Mouse (Mus musculus): Measurements from ENCODE around the gene Gramd1b. TPM values are rescaled to one million over a fixed set of nuclear protein-coding genes. Genes with fewer than 3 reads are reported as not detected.

Gene Gramd1b
- polyA plus RNA-seq, 1 experiment from 2014 or later, result 3.0 TPM

GRCm38 (mm10) chr9:40361970-40362369 is 169.2 kb downstream of the Gramd1b start:
- H3K36me3 ChIP-seq, result no peaks in the 10 kb centered on the region
- H3K27ac ChIP-seq, result no peak overlapping the region
- 72% methylated on average over 6 of the region's 6 CpGs for WGBS
- H3K4me3 ChIP-seq, result no peak overlapping the region
- no peaks in the 10 kb centered on the region for H3K27me3 ChIP-seq
- no peak overlapping the region for H3K4me2 ChIP-seq (replicated peaks)
- H3K9me3 ChIP-seq, result no peaks in the 10 kb centered on the region
- no peak for ATAC-seq (ENCODE audit: low FRiP score, low read depth)
- no peak overlapping the region for H3K9ac ChIP-seq
- no peaks in the 10 kb centered on the region for H3K4me1 ChIP-seq

- no peaks in the 10 kb centered on the region for H3K27me3 ChIP-seq
- no peak overlapping the region for H3K4me3 ChIP-seq
- WGBS, result 82% methylated on average over 8 of the region's 8 CpGs
- no peak for ATAC-seq (ENCODE audit: low FRiP score, low read depth)
- no peaks in the 10 kb centered on the region for H3K36me3 ChIP-seq
- no peak overlapping the region for H3K27ac ChIP-seq
- no peaks in the 10 kb centered on the region for H3K9me3 ChIP-seq
- no peak overlapping the region for H3K9ac ChIP-seq
- H3K4me2 ChIP-seq (replicated peaks), result no peak overlapping the region
- no peaks in the 10 kb centered on the region for H3K4me1 ChIP-seq
Observed at GRCm38 (mm10) chr9:40358408-40358896, 172.7 kb downstream of the Gramd1b start.

GRCm38 (mm10) chr9:40356768-40357446 is 174.3 kb downstream of the Gramd1b start:
- no peak for ATAC-seq (ENCODE audit: low FRiP score, low read depth)
- no peak overlapping the region for H3K4me3 ChIP-seq
- WGBS, result 91% methylated on average over 4 of the region's 4 CpGs

GRCm38 (mm10) chr9:40356368-40356767 is 174.8 kb downstream of the Gramd1b start:
- WGBS, result 84% methylated on average over 5 of the region's 5 CpGs
- no peaks in the 10 kb centered on the region for H3K9me3 ChIP-seq
- H3K4me3 ChIP-seq, result no peak overlapping the region
- no peak overlapping the region for H3K4me2 ChIP-seq (replicated peaks)
- no peaks in the 10 kb centered on the region for H3K36me3 ChIP-seq
- H3K9ac ChIP-seq, result no peak overlapping the region
- H3K4me1 ChIP-seq, result no peaks in the 10 kb centered on the region
- ATAC-seq (ENCODE audit: low FRiP score, low read depth), result no peak
- no peaks in the 10 kb centered on the region for H3K27me3 ChIP-seq
- no peak overlapping the region for H3K27ac ChIP-seq

More at GRCm38 (mm10) chr9:40356768-40357446, 174.3 kb downstream of the Gramd1b start:
- no peaks in the 10 kb centered on the region for H3K27me3 ChIP-seq
- no peak overlapping the region for H3K9ac ChIP-seq
- H3K9me3 ChIP-seq, result no peaks in the 10 kb centered on the region
- no peak overlapping the region for H3K27ac ChIP-seq
- H3K4me1 ChIP-seq, result no peaks in the 10 kb centered on the region
- no peaks in the 10 kb centered on the region for H3K36me3 ChIP-seq
- H3K4me2 ChIP-seq (replicated peaks), result no peak overlapping the region

- WGBS, result 85% methylated on average over 8 of the region's 8 CpGs
- no peak overlapping the region for H3K4me2 ChIP-seq (replicated peaks)
Observed at GRCm38 (mm10) chr9:40355406-40355805, 175.8 kb downstream of the Gramd1b start.

GRCm38 (mm10) chr9:40353596-40353995 is 177.6 kb downstream of the Gramd1b start:
- no peak for ATAC-seq (ENCODE audit: low FRiP score, low read depth)
- no peak overlapping the region for H3K4me2 ChIP-seq (replicated peaks)
- H3K27me3 ChIP-seq, result no peaks in the 10 kb centered on the region
- 83% methylated on average over 6 of the region's 6 CpGs for WGBS
- H3K4me3 ChIP-seq, result no peak overlapping the region
- H3K9ac ChIP-seq, result no peak overlapping the region
- no peaks in the 10 kb centered on the region for H3K36me3 ChIP-seq
- H3K27ac ChIP-seq, result no peak overlapping the region
- no peaks in the 10 kb centered on the region for H3K9me3 ChIP-seq
- H3K4me1 ChIP-seq, result no peaks in the 10 kb centered on the region

More at GRCm38 (mm10) chr9:40355406-40355805, 175.8 kb downstream of the Gramd1b start:
- Histone ChIP-seq H3K9ac (no peak overlapping the region), H3K36me3 (no peaks in the 10 kb centered on the region), H3K27me3 (no peaks in the 10 kb centered on the region), H3K4me3 (no peak overlapping the region), H3K4me1 (no peaks in the 10 kb centered on the region), H3K27ac (no peak overlapping the region), H3K9me3 (no peaks in the 10 kb centered on the region)
- no peak for ATAC-seq (ENCODE audit: low FRiP score, low read depth)

- Histone ChIP-seq H3K4me3 (no peak overlapping the region), H3K27ac (0 out of 2 replicates have a peak overlapping the region, but pooled peaks have one; percentile 15), H3K4me1 (peaks cover 10% of the 10 kb centered on the region), H3K4me2 (replicated peaks) (no peak overlapping the region), H3K27me3 (no peaks in the 10 kb centered on the region), H3K36me3 (no peaks in the 10 kb centered on the region), H3K9ac (no peak overlapping the region), H3K9me3 (no peaks in the 10 kb centered on the region)
- WGBS, result 28% methylated on average over 7 of the region's 7 CpGs
- no peak for ATAC-seq (ENCODE audit: low FRiP score, low read depth)
Observed at GRCm38 (mm10) chr9:40350640-40351039, 180.5 kb downstream of the Gramd1b start.

GRCm38 (mm10) chr9:40350052-40350451 is 181.1 kb downstream of the Gramd1b start:
- H3K36me3 ChIP-seq, result no peaks in the 10 kb centered on the region
- no peak overlapping the region for H3K27ac ChIP-seq
- H3K4me1 ChIP-seq, result peaks cover 16% of the 10 kb centered on the region
- H3K27me3 ChIP-seq, result no peaks in the 10 kb centered on the region
- WGBS, result 93% methylated on average over 2 of the region's 2 CpGs
- no peaks in the 10 kb centered on the region for H3K9me3 ChIP-seq
- H3K4me2 ChIP-seq (replicated peaks), result no peak overlapping the region
- H3K9ac ChIP-seq, result no peak overlapping the region
- ATAC-seq (ENCODE audit: low FRiP score, low read depth), result no peak
- no peak overlapping the region for H3K4me3 ChIP-seq

- Histone ChIP-seq H3K9ac (no peak overlapping the region), H3K4me3 (no peak overlapping the region), H3K27ac (no peak overlapping the region), H3K36me3 (no peaks in the 10 kb centered on the region), H3K4me2 (replicated peaks) (no peak overlapping the region), H3K27me3 (no peaks in the 10 kb centered on the region), H3K4me1 (peaks cover 17% of the 10 kb centered on the region), H3K9me3 (no peaks in the 10 kb centered on the region)
- no peak for ATAC-seq (ENCODE audit: low FRiP score, low read depth)
- 69% methylated on average over 4 of the region's 4 CpGs for WGBS
Observed at GRCm38 (mm10) chr9:40349554-40349953, 181.6 kb downstream of the Gramd1b start.

GRCm38 (mm10) chr9:40348714-40349233 is 182.4 kb downstream of the Gramd1b start:
- Histone ChIP-seq H3K9me3 (no peaks in the 10 kb centered on the region), H3K9ac (no peak overlapping the region), H3K27me3 (no peaks in the 10 kb centered on the region), H3K4me3 (no peak overlapping the region), H3K36me3 (no peaks in the 10 kb centered on the region), H3K4me2 (replicated peaks) (no peak overlapping the region), H3K27ac (no peak overlapping the region), H3K4me1 (peaks cover 17% of the 10 kb centered on the region)
- no peak for ATAC-seq (ENCODE audit: low FRiP score, low read depth)
- 93% methylated on average over 8 of the region's 8 CpGs for WGBS

GRCm38 (mm10) chr9:40346232-40346984 is 184.8 kb downstream of the Gramd1b start:
- peaks cover 17% of the 10 kb centered on the region for H3K4me1 ChIP-seq
- no peaks in the 10 kb centered on the region for H3K36me3 ChIP-seq
- H3K9me3 ChIP-seq, result no peaks in the 10 kb centered on the region
- H3K4me3 ChIP-seq, result peak overlapping the region; percentile 38
- H3K9ac ChIP-seq, result peak overlapping the region; percentile 62
- no peaks in the 10 kb centered on the region for H3K27me3 ChIP-seq
- peak overlapping the region; percentile 67 for H3K4me2 ChIP-seq (replicated peaks)
- ATAC-seq (ENCODE audit: low FRiP score, low read depth), result peak; percentile 85
- 22% methylated on average over 15 of the region's 16 CpGs for WGBS
- 0 out of 2 replicates have a peak overlapping the region, but pooled peaks have one; percentile 22 for H3K27ac ChIP-seq
